Mouse (Mus musculus): ENCODE measurements at regions not wholly inside any gene's neighbourhood (a gene's known extent, or its start where the extent isn't known, plus 50 kb on each side); places are given as distances from the start of the nearest gene placed in this dataset.
A peak's percentile ranks its signal among the peaks of the same experiment; 100 is the strongest.

GRCm38 (mm10) chr2:46358225-46358624 lies 1241.0 kb upstream of the Zeb2 start:
- no peak for DNase-seq

GRCm38 (mm10) chr2:46356651-46357050 lies 1239.5 kb upstream of the Zeb2 start:
- no peak for DNase-seq

GRCm38 (mm10) chr2:46340694-46341093 lies 1223.5 kb upstream of the Zeb2 start:
- no peak for DNase-seq

- DNase-seq = no peak
These were observed 1199.5 kb upstream of the Zeb2 start for GRCm38 (mm10) chr2:46316666-46317065.

- no peak for DNase-seq
These were observed 1198.0 kb upstream of the Zeb2 start for GRCm38 (mm10) chr2:46315243-46315642.

GRCm38 (mm10) chr2:46307582-46308153 lies 1190.5 kb upstream of the Zeb2 start:
- DNase-seq = no peak

- DNase-seq = no peak
These were observed 1185.4 kb upstream of the Zeb2 start for GRCm38 (mm10) chr2:46302627-46303026.

GRCm38 (mm10) chr2:46297274-46297843 lies 1180.2 kb upstream of the Zeb2 start:
- DNase-seq = no peak

GRCm38 (mm10) chr2:46283929-46284598 lies 1166.9 kb upstream of the Zeb2 start:
- no peak for DNase-seq

- DNase-seq = no peak
These were observed 1163.6 kb upstream of the Zeb2 start for GRCm38 (mm10) chr2:46280822-46281221.

- DNase-seq = no peak
These were observed 1144.4 kb upstream of the Zeb2 start for GRCm38 (mm10) chr2:46261618-46262017.

GRCm38 (mm10) chr2:46251562-46251961 lies 1134.4 kb upstream of the Zeb2 start:
- DNase-seq = no peak

- no peak for DNase-seq
These were observed 1128.5 kb upstream of the Zeb2 start for GRCm38 (mm10) chr2:46245717-46246116.

- no peak for DNase-seq
These were observed 1127.5 kb upstream of the Zeb2 start for GRCm38 (mm10) chr2:46244697-46245096.

GRCm38 (mm10) chr2:46242806-46243205 lies 1125.6 kb upstream of the Zeb2 start:
- DNase-seq = no peak

GRCm38 (mm10) chr2:46239874-46240273 lies 1122.7 kb upstream of the Zeb2 start:
- no peak for DNase-seq

- DNase-seq = no peak
These were observed 1113.7 kb upstream of the Zeb2 start for GRCm38 (mm10) chr2:46230791-46231450.

GRCm38 (mm10) chr2:46218336-46218957 lies 1101.3 kb upstream of the Zeb2 start:
- peak in 1 of 2 experiments; percentile 4 for DNase-seq

GRCm38 (mm10) chr2:46199341-46199740 lies 1082.1 kb upstream of the Zeb2 start:
- no peak for DNase-seq

- no peak for DNase-seq
These were observed 1070.2 kb upstream of the Zeb2 start for GRCm38 (mm10) chr2:46187265-46187888.

- no peak for DNase-seq
These were observed 1066.0 kb upstream of the Zeb2 start for GRCm38 (mm10) chr2:46183241-46183640.

GRCm38 (mm10) chr2:46179741-46180140 lies 1062.5 kb upstream of the Zeb2 start:
- no peak for DNase-seq

- DNase-seq = no peak
These were observed 1051.3 kb upstream of the Zeb2 start for GRCm38 (mm10) chr2:46168488-46168887.
